Mouse (Mus musculus): ENCODE measurements around the gene Sgms1. TPM values are rescaled to one million over a fixed set of nuclear protein-coding genes. Genes with fewer than 3 reads are reported as not detected.
"Not testable (repeated sequence)": the region's sequence is repeated elsewhere in the genome, so short reads cannot be mapped to it uniquely, and the experiment has no call there.

Sgms1 gene
- polyA plus RNA-seq, 1 experiment from 2014 or later: 31.8 TPM

DNA sequence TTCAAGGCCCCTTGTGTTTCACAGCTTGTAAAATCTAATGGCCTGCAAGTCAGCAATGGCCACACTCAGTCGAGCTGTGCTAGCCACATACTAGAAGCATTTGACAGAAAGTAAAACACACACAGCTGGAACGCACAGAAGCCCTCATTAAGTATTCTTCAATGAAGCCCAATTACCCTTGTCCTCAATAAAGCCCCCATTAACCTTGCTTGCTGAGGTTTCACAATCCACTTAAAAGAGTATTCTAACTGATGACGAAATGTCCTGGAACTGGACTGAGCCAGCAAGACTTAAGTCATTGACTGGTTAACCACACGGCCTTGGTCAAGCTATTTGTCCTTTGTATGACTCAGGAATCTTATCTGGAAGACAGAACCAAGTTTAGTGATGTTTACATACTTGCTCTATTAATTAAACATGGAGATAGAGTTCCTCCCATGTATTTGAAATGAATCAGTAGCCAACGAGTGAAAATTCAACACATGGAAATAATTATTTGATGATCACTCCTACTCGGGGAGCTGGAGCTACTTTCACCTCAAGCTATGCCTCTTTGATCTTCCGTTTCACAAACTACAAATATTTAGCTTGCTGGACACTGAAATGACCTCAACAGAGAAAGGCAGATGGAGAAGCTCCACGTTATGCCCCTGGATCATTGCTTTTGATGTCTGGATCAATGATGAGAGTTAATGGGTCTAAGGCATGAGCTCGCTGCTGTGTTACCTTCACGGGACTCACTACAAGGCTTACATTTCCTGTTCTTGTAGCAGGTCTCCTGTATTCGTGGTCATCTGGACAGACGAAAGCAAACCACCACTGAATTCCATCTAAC, 69.8 kb downstream of the Sgms1 start:
- Histone ChIP-seq H3K27me3 (replicated peaks) (no peaks in the 10 kb centered on the region), H3K36me3 (no peaks in the 10 kb centered on the region), H3K27ac (0 out of 2 replicates have a peak overlapping the region, but pooled peaks have one; percentile 43), H3K9ac (no peak overlapping the region), H3K4me2 (0 out of 2 replicates have a peak overlapping the region, but pooled peaks have one; percentile 1), H3K4me1 (peaks cover 56% of the 10 kb centered on the region), H3K4me3 (no peak overlapping the region), H3K9me3 (replicated peaks) (no peaks in the 10 kb centered on the region)
- ATAC-seq: peak; percentile 28; the same call in 1 of the 2 replicates
- 61% methylated on average over 12 of the region's 12 CpGs for WGBS (ENCODE audit: insufficient replicate concordance)

DNA sequence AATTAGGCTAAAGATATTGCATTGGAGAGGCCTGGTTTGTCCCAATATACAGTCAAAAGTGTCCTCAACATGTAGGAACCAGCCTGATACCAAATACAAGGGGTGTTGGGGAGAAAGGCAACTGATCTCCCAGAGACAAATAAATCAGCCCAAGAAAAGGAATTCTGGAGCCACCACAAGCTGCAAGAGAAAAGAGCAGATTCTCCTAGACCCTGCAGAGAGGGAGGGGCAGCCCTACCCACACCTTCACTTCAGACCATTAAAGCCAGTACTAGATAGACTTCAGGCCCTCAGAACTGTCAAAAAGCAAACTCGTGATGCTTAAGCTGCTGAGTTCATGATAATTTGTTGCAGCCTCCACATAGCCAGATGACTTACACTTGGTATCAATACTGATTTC, 70.5 kb downstream of the Sgms1 start:
- H3K9me3 ChIP-seq (replicated peaks): no peaks in the 10 kb centered on the region
- no peak overlapping the region for H3K9ac ChIP-seq
- H3K4me1 ChIP-seq: peaks cover 51% of the 10 kb centered on the region
- H3K27me3 ChIP-seq (replicated peaks): no peaks in the 10 kb centered on the region
- H3K36me3 ChIP-seq: no peaks in the 10 kb centered on the region
- no peak overlapping the region for H3K4me3 ChIP-seq
- ATAC-seq: no peak
- WGBS (ENCODE audit: insufficient replicate concordance): 37% methylated on average over 1 of the region's 1 CpGs
- H3K4me2 ChIP-seq: no peak overlapping the region
- no peak overlapping the region for H3K27ac ChIP-seq

DNA sequence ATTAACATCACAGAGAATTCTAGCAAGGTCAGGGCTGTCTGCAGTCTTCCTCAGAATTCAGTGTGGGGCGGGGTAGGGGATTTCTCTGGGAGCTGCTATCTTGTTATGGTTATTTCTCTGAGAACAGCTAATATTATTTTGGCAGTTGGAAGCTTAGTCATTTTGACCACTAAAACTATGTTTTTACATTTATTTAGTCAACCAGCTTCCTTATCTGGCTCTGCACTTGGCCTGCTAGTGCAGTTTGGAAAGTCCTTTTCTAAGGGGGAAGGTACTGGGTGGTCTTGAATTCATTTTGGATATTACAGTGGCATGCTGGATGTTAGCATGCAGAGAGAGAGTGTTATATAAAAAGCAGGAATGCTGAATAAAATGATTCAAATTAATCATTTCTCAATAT, 72.2 kb downstream of the Sgms1 start:
- not testable (repeated sequence) for H3K9me3 ChIP-seq (replicated peaks); H3K4me2 ChIP-seq; H3K27ac ChIP-seq; H3K9ac ChIP-seq; H3K4me3 ChIP-seq; H3K36me3 ChIP-seq; ATAC-seq; H3K27me3 ChIP-seq (replicated peaks)
- H3K4me1 ChIP-seq: peaks cover 44% of the 10 kb centered on the region
- 30% methylated on average over 1 of the region's 1 CpGs for WGBS (ENCODE audit: insufficient replicate concordance)

DNA sequence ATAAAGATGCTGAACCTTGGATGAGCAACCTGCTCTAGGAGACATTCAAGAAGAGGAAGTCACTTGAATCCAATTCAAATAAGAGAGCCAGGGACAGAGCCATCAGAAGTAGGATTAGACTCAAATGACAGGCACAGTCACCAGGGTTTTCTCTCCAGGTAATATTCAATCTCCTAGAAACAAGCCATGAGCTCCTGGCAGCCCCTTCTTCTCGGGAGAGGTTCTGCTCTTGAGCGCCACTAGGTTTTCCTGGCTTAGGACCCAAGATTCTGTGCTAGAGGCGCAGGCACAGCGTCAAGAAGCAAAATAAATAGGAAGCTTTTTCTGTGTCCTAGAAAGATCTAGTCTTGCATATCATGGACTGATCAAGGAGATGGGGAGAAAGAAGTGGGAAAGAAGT, 76.2 kb downstream of the Sgms1 start:
- no peaks in the 10 kb centered on the region for H3K27me3 ChIP-seq (replicated peaks)
- no peak overlapping the region for H3K9ac ChIP-seq
- no peaks in the 10 kb centered on the region for H3K9me3 ChIP-seq (replicated peaks)
- no peak overlapping the region for H3K4me2 ChIP-seq
- no peaks in the 10 kb centered on the region for H3K36me3 ChIP-seq
- peaks cover 24% of the 10 kb centered on the region for H3K4me1 ChIP-seq
- H3K4me3 ChIP-seq: no peak overlapping the region
- WGBS (ENCODE audit: insufficient replicate concordance): 72% methylated on average over 4 of the region's 4 CpGs
- H3K27ac ChIP-seq: no peak overlapping the region
- no peak for ATAC-seq

DNA sequence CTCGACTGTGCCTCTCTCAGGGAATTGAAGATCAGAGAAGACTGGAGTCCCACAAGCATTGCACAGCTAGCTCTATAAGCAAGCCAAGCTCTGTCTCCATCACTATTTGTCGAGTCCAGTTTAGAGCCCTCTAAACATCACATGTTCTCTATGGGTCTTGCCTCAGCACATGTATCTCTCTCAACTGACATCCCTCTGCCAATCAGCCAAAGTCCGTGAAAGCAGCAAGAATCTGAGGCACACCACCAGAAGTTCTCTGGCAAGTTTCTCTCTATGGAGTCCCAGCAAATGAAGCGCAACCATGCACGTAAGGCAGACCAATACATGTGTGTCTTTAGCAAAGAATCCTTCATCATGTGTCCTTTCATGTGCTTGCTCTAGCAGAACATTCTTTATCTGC, 77.8 kb downstream of the Sgms1 start:
- no peak overlapping the region for H3K27ac ChIP-seq
- no peak for ATAC-seq
- no peaks in the 10 kb centered on the region for H3K27me3 ChIP-seq (replicated peaks)
- H3K9me3 ChIP-seq (replicated peaks): no peaks in the 10 kb centered on the region
- no peak overlapping the region for H3K9ac ChIP-seq
- no peak overlapping the region for H3K4me2 ChIP-seq
- no peaks in the 10 kb centered on the region for H3K36me3 ChIP-seq
- WGBS (ENCODE audit: insufficient replicate concordance): 75% methylated on average over 5 of the region's 5 CpGs
- no peak overlapping the region for H3K4me3 ChIP-seq
- H3K4me1 ChIP-seq: peaks cover 8% of the 10 kb centered on the region; the same call in 1 of the 2 replicates

DNA sequence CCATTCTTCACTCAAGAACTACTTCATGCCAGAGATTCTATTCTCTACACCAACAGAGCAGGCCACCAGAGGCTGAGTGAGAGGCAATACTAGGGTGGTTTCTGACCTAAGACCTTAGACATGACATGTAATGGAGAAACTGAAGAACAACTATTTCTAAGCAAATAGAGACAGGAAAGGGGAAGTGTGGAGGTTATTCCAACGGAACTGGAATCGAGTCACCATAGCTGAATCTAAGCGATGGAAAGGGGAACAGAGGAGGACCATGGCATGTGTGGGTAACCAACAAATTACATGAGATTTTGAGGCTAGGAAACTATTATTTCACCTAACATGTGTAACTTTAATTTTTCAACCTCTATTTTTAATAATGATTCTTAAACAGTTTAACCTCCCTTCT, 78.5 kb downstream of the Sgms1 start:
- Histone ChIP-seq H3K4me3 (no peak overlapping the region), H3K4me2 (no peak overlapping the region), H3K4me1 (0 out of 2 replicates have a peak, but pooled peaks cover 1% of the 10 kb centered on the region), H3K27me3 (replicated peaks) (no peaks in the 10 kb centered on the region), H3K9ac (no peak overlapping the region), H3K9me3 (replicated peaks) (no peaks in the 10 kb centered on the region), H3K36me3 (no peaks in the 10 kb centered on the region), H3K27ac (no peak overlapping the region)
- 75% methylated on average over 3 of the region's 3 CpGs for WGBS (ENCODE audit: insufficient replicate concordance)
- no peak for ATAC-seq

DNA sequence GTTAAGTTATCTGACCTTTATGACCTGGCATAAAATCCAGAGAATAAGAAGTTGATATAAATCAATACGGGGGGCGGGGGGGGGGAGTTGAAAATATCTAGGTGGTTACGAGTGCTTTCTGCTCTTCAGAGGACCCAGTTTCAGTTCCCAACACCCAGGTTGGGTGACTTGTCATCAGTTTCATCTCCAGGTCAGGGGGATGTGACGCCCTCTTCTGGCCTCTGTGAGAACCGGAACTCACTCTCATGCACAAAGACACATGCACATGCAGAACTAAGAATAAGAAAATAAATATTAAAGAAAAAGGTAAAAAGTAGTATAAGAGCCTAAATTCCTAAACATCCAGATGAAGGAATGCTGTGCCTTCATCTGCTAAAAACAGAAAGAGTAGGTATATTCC, 79.0 kb downstream of the Sgms1 start:
- Histone ChIP-seq H3K4me2 (no peak overlapping the region), H3K9ac (no peak overlapping the region), H3K27me3 (replicated peaks) (no peaks in the 10 kb centered on the region), H3K4me3 (no peak overlapping the region), H3K36me3 (no peaks in the 10 kb centered on the region), H3K9me3 (replicated peaks) (no peaks in the 10 kb centered on the region), H3K4me1 (0 out of 2 replicates have a peak, but pooled peaks cover under 1% of the 10 kb centered on the region), H3K27ac (no peak overlapping the region)
- 84% methylated on average over 5 of the region's 5 CpGs for WGBS (ENCODE audit: insufficient replicate concordance)
- no peak for ATAC-seq

DNA sequence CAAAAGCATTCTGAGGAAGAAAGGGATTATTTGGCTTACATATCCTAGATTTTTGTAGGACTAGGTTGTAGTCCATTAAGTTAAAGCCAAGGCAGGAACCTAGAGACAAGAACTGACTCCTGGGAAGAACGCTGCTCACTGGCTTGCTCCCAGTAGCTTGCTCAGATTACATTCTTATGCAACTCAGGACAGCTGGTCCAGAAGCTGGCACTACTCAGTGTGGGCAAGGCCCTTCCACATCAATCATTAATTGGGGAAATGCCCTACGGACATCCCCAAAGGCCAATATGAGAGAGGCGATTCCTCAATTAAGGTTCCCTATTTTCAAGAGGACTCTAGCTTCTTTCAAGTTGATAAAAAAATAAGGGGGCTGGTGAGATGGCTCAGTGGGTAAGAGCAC, 80.2 kb downstream of the Sgms1 start:
- no peak overlapping the region for H3K4me2 ChIP-seq
- H3K9ac ChIP-seq: no peak overlapping the region
- no peak overlapping the region for H3K27ac ChIP-seq
- H3K27me3 ChIP-seq (replicated peaks): no peaks in the 10 kb centered on the region
- WGBS (ENCODE audit: insufficient replicate concordance): 78% methylated on average over 3 of the region's 3 CpGs
- peaks cover 7% of the 10 kb centered on the region for H3K4me1 ChIP-seq
- no peaks in the 10 kb centered on the region for H3K9me3 ChIP-seq (replicated peaks)
- no peak overlapping the region for H3K4me3 ChIP-seq
- no peaks in the 10 kb centered on the region for H3K36me3 ChIP-seq
- no peak for ATAC-seq

DNA sequence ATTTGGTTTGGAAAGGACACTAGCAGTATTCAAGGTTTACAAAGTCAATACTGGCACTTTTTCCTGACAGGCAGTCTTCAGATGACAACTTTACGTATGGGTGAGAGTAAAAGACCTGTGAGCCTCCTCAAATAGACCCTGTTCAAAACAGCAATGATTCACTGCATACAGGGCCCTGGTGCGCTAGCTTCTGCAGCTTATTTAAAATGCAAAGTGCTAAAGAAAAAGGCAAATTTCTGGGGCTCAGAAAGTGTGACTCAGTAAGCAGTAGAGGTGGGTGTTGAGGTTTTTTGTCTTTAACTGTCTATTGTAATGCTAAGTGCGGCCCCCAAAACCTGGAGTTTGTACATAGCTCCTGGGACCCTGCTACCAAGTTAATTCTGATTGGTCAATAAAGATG, 81.2 kb downstream of the Sgms1 start:
- Histone ChIP-seq H3K36me3 (no peaks in the 10 kb centered on the region), H3K27ac (no peak overlapping the region), H3K4me3 (no peak overlapping the region), H3K27me3 (replicated peaks) (no peaks in the 10 kb centered on the region), H3K9ac (no peak overlapping the region), H3K4me2 (no peak overlapping the region), H3K9me3 (replicated peaks) (no peaks in the 10 kb centered on the region), H3K4me1 (peaks cover 16% of the 10 kb centered on the region)
- WGBS (ENCODE audit: insufficient replicate concordance): 77% methylated on average over 3 of the region's 3 CpGs
- ATAC-seq: no peak

DNA sequence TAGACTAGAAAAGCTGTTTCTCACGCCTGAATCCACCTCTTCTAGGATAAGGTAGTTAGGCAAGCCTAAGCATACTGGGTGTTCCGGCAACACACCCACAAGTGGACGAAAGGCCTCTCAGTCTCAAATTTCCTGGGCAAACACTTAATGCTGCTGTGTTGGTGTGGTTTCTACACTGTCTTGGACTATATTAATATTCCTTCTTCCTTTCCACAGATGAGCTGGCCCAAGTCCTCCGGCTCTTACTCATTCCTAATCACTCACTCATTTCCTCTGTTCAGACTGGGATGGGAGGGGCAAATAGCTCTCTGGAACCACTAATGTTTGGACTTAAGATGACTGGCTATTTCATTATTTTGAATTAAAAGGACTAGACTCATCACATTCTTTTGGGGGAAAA, 84.6 kb downstream of the Sgms1 start:
- Histone ChIP-seq H3K27me3 (replicated peaks) (no peaks in the 10 kb centered on the region), H3K9me3 (replicated peaks) (no peaks in the 10 kb centered on the region), H3K36me3 (no peaks in the 10 kb centered on the region), H3K4me1 (peaks cover 23% of the 10 kb centered on the region), H3K27ac (peak overlapping the region; percentile 78), H3K4me3 (no peak overlapping the region), H3K4me2 (no peak overlapping the region), H3K9ac (no peak overlapping the region)
- WGBS (ENCODE audit: insufficient replicate concordance): 54% methylated on average over 4 of the region's 4 CpGs
- no peak for ATAC-seq

DNA sequence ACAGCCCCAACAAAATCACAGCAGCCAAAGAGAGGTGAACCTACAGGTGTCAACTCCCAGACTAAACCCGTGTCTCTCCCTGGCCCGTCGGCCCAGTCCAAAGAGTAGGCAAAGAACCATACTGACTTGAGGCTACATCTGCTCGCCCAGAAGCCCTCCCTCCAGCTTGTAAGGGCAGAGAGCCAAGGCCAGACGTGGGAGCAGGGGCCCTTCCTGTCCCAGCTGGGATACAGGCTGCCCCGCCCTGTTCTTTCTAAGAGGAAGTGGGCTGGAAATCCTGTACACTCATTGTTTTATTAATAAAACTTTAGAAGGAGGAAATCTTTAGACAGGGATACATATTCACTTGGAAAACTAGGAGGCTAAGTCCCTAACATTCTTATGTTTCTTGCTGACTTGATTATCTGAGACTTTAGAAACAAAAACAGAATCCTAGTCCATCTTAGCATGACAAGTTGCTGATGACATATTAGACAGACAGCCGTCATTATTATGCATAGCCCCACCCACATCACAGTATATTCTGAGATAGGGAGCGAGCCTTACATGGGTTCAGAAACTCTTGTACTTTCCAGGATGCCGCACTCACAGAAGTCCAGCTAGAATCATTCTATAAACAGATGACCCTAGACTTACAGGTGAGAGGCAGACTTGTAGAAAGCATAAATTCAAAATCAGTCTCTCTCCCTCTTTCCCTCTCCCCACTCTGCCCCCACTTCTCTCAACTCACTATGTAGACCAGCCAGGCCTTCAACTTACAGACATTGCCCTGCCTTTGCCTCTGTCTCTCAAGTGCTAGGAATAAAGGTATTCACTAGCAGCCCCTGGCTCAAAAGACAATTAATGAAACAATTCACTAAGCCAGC, 85.3 kb downstream of the Sgms1 start:
- Histone ChIP-seq H3K4me1 (peaks cover 23% of the 10 kb centered on the region), H3K9me3 (replicated peaks) (no peaks in the 10 kb centered on the region), H3K9ac (no peak overlapping the region), H3K27ac (peak overlapping the region; percentile 78), H3K4me2 (no peak overlapping the region), H3K4me3 (no peak overlapping the region), H3K27me3 (replicated peaks) (no peaks in the 10 kb centered on the region), H3K36me3 (no peaks in the 10 kb centered on the region)
- WGBS (ENCODE audit: insufficient replicate concordance): 54% methylated on average over 9 of the region's 9 CpGs
- 0 out of 2 replicates have a peak, but pooled peaks have one; percentile 30 for ATAC-seq

DNA sequence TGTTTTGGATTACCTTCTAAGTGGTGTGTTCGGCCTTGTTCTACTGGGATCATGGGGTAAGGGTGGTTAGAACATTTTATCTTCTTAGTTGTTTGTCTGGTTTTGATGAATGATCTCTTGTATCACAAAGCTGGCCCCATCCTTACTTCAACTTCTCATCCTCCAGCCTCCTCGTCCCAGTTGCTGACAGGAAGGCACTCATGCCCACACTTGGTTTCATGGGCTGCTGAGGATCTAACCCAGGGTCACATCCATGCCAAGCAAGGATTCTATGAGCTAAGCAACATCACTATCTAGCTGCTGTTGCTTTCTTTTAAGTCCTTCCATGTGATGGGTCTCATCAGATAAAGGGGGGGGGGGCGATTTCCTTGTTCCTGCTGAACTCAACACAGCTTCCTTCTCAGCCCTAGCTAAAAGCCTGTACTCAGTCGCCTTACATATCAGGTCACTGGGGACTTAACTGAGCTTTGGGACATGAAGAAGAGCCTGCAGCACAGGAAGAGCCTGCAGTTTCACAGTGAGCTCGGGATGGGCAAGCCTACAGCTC, 86.6 kb downstream of the Sgms1 start:
- no peak overlapping the region for H3K9ac ChIP-seq
- no peak overlapping the region for H3K27ac ChIP-seq
- no peak overlapping the region for H3K4me3 ChIP-seq
- no peaks in the 10 kb centered on the region for H3K36me3 ChIP-seq
- ATAC-seq: no peak
- WGBS (ENCODE audit: insufficient replicate concordance): 47% methylated on average over 5 of the region's 5 CpGs
- no peaks in the 10 kb centered on the region for H3K9me3 ChIP-seq (replicated peaks)
- H3K4me2 ChIP-seq: no peak overlapping the region
- peaks cover 23% of the 10 kb centered on the region for H3K4me1 ChIP-seq
- H3K27me3 ChIP-seq (replicated peaks): no peaks in the 10 kb centered on the region

All from liver, embryonic 12.5 days (tissue).